Mouse (Mus musculus) cerebellum, postnatal 10 days (tissue): Measurements from ENCODE around the gene Lsm2.
"Not testable (repeated sequence)": the region's sequence is repeated elsewhere in the genome, so short reads cannot be mapped to it uniquely, and the experiment has no call there.

Source experiments
- DNase-seq, 2 experiments: peaks; one replicate each; pipeline ENCODE4 v3.0.0; 2021; ENCODE audit warnings: mixed read lengths in 2 of 2

Lsm2 gene

GRCm38 (mm10) chr17:35033703-35034102 lies 52.0 kb downstream of the Lsm2 start:
- DNase-seq: not testable (repeated sequence)

- no peak for DNase-seq
Measured at GRCm38 (mm10) chr17:35034896-35035295, 53.2 kb downstream of the Lsm2 start.
